Mouse (Mus musculus) lung, adult 2 months (tissue): ENCODE measurements around the gene Shbg.

Experiments used
- CTCF ChIP-seq: fragments of 200-500 bp; IDR thresholded peaks from 2 replicates; pipeline ENCODE4 v1.5.1; 2011; ENCODE audit warnings: mild to moderate bottlenecking, low read length, control low read depth; ENCODE audit not compliant: insufficient read depth
- POLR2A ChIP-seq: fragments of 200-500 bp; IDR thresholded peaks from 2 replicates; pipeline ENCODE4 v1.6.1; 2011; ENCODE audit warnings: low read depth, mild to moderate bottlenecking, control low read depth, low read length, borderline replicate concordance; ENCODE audit errors: extremely low read depth

- no peak for TF ChIP-seq POLR2A
- TF ChIP-seq CTCF, result no peak
Observed at GRCm38 (mm10) chr11:69664841-69665240, 47.1 kb upstream of the Shbg start.
